Comparison of ENCODE assay signal across 36 mouse cellular contexts in the genomic region with DNA sequence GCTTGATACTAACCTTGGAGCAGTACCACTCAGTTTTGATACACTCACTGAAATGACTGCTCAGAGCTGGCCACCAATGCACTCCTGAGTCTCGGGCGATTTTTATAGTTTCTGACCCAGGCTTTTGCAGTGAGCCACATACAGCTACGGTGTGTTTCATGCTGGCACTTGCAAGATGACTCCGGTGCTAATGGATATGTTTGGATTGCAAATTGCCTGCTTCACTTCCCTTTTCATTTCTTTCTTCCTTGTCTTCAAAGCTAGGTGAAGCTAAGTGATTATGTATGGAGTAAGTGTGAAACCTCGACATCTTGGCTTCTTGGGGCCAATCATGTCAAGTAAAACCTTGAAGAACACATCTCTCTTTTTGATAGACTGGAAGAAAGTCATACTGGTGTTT. TPM values are rescaled to one million over a fixed set of nuclear protein-coding genes. Genes with fewer than 3 reads are reported as not detected.
"Had no signal": no experiment of that assay in that cellular context is flagged by ENCODE, and none has a peak within 500 bp of the region (broad histone marks: within the 10 kb centered on the region; RNA-seq: fewer than 3 reads in every experiment).

No protein-coding gene starts in this region.

- H3K27ac ChIP-seq: heart, embryonic 10.5 days; heart, embryonic 13.5 days; heart, embryonic 15.5 days; hindbrain, embryonic 10.5 days; hindbrain, embryonic 12.5 days; hindbrain, embryonic 13.5 days; hindbrain, embryonic 14.5 days; hindbrain, embryonic 15.5 days; hindbrain, postnatal 0 days; intestine, embryonic 15.5 days; kidney, embryonic 15.5 days; kidney, postnatal 0 days; layer of hippocampus, adult 2 months; left cerebral cortex, adult 2 months had no signal

- H3K4me3 ChIP-seq: heart, embryonic 10.5 days; heart, embryonic 12.5 days; heart, embryonic 13.5 days; heart, embryonic 15.5 days; hindbrain, embryonic 10.5 days; hindbrain, embryonic 12.5 days; hindbrain, embryonic 13.5 days; hindbrain, embryonic 15.5 days; intestine, embryonic 15.5 days; kidney, embryonic 15.5 days; layer of hippocampus, adult 2 months; left cerebral cortex, adult 2 months had no signal

- H3K4me2 ChIP-seq: heart, embryonic 11.5 days; heart, embryonic 12.5 days; heart, embryonic 13.5 days; heart, embryonic 15.5 days; hindbrain, embryonic 12.5 days; hindbrain, embryonic 13.5 days; hindbrain, embryonic 14.5 days; hindbrain, embryonic 15.5 days; intestine, embryonic 15.5 days; kidney, embryonic 15.5 days had no signal

- H3K27me3 ChIP-seq: heart, embryonic 12.5 days; heart, embryonic 13.5 days; heart, embryonic 15.5 days; hindbrain, embryonic 12.5 days; hindbrain, embryonic 15.5 days; intestine, embryonic 15.5 days; kidney, embryonic 15.5 days had no signal

- H3K36me3 ChIP-seq: heart, embryonic 10.5 days; heart, embryonic 12.5 days; heart, embryonic 13.5 days; hindbrain, embryonic 10.5 days; hindbrain, embryonic 12.5 days; hindbrain, embryonic 13.5 days; hindbrain, embryonic 15.5 days; intestine, embryonic 15.5 days; kidney, embryonic 15.5 days had no signal

- DNase-seq: heart, postnatal 10 days; heart, postnatal 14 days; heart, postnatal 36 days; heart, postnatal 4 days; kidney, adult 11 months; kidney, adult 18-20 months; kidney, adult 2 months; kidney, adult 8-10 months; kidney, adult 9 months; kidney, postnatal 10 days; kidney, postnatal 14 days; kidney, postnatal 25 days; kidney, postnatal 36 days; kidney, postnatal 4 days; layer of hippocampus, adult 9-11 months; layer of hippocampus, postnatal 36 days had no signal

- H3K9ac ChIP-seq: heart, embryonic 12.5 days; heart, embryonic 13.5 days; heart, embryonic 15.5 days; hindbrain, embryonic 12.5 days; hindbrain, embryonic 13.5 days; hindbrain, embryonic 14.5 days; hindbrain, embryonic 15.5 days; intestine, embryonic 15.5 days; kidney, embryonic 15.5 days had no signal

- H3K9me3 ChIP-seq: heart, embryonic 10.5 days; heart, embryonic 12.5 days; heart, embryonic 13.5 days; heart, embryonic 15.5 days; hindbrain, embryonic 10.5 days; hindbrain, embryonic 12.5 days; hindbrain, embryonic 13.5 days; hindbrain, embryonic 15.5 days; intestine, embryonic 15.5 days; kidney, embryonic 15.5 days had no signal

RNA-seq across cellular contexts. Expression of a gene that starts 43.9 kb away (rescaled TPM):
- total RNA-seq: heart, postnatal 10 days; heart, postnatal 25 days; heart, postnatal 36 days; hematopoietic stem cell, adult 5-6 weeks had no signal
- polyA plus RNA-seq: heart, embryonic 14.5 days; inflammation-experienced regulatory T-cells, adult 6 months had no signal
